Mouse (Mus musculus): ENCODE measurements around the gene Platr17. TPM values are rescaled to one million over a fixed set of nuclear protein-coding genes. Genes with fewer than 3 reads are reported as not detected.
A peak's percentile ranks its signal among the peaks of the same experiment; 100 is the strongest.
"Not testable (repeated sequence)": the region's sequence is repeated elsewhere in the genome, so short reads cannot be mapped to it uniquely, and the experiment has no call there.

Gene Platr17
- total and polyA plus RNA-seq, 3 experiments, result not detected

DNA sequence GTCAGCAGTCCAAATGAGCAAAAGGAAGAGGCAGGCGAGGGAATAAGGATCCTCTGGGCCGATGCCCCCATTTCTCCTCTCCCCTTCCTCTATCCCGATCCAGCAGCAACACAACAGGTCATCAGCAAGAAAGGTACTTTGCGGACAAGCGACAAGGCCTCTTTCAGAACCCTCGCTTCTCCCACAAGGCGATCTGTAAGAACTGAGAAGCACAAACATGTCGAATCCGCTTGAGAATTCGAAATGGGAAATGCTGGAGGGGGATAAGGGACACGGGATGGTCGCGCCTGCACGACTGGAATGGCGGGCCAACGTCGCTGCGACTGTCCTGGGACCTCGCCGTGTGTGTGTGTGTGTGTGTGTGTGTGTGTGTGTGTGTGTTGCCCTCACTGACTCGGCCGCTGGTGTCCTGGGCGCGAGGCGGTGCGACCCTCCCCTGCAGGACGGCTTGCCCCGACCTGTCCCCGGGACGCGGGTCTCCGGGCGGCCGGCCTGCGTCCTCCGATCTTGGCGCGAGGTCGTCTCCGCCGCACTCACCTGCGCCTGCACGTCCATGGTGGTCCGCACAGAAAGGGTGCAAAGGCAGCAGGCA, 14.9 kb upstream of the Platr17 start:
- H3K27ac ChIP-seq; H3K36me3 ChIP-seq (ENCODE audit: control insufficient read depth, insufficient read depth, low read length); H3K27me3 ChIP-seq (ENCODE audit: control insufficient read depth, insufficient read depth, low read length); H3K79me2 ChIP-seq (replicated peaks; ENCODE audit: control insufficient read depth, insufficient read depth, low read length); H3K4me1 ChIP-seq (ENCODE audit: control insufficient read depth, insufficient read depth, low read length); DNase-seq: not testable (repeated sequence)
- peak overlapping the region; percentile 53 for H3K9ac ChIP-seq (ENCODE audit: low read depth, low read length)
- intact Hi-C loops (cut with DNase I), result loop anchor here (5.0 kb wide), 1 partner anchor 48 kb away; the partner anchor contains the start of gene Cd320
- H3K4me3 ChIP-seq, result peak overlapping the region; percentile 61
- WGBS, result 2% methylated on average over 35 of the region's 44 CpGs

DNA sequence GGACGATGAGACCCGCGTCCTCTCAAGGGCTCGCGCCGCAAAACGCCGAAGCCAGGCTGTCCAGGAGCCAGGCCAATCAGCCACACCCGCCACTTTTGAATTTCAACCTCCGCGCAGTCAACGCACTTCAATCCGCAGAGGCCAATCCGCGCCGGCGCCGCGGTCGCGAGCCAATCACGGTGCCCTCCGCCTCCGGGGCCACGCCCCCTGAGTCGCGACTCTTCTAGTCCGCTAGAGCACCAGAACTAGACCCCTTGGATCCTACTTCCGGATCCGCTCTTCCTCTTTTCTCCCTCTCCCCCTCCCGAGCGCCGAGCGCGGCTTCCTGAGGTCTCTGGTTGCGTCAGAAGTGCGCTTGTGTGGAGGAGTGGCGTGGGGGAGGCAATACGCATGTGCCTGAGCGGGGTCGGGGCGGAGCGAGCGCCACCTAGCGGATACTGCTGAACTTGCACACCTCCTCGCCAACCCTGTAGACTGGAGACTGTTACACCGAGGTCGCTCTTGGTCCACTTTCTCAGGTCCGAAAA, 14.3 kb upstream of the Platr17 start, which contains the start of gene Kifc1:
Gene Kifc1, minus strand, starts transcription at position 129 of the 527 bp plus-strand sequence.
- Histone ChIP-seq H3K27me3 (ENCODE audit: control insufficient read depth, insufficient read depth, low read length) (no peaks in the 10 kb centered on the region), H3K27ac (no peak within 1 kb of the TSS), H3K79me2 (replicated peaks; ENCODE audit: control insufficient read depth, insufficient read depth, low read length) (no peaks in the 10 kb centered on the region), H3K4me1 (ENCODE audit: control insufficient read depth, insufficient read depth, low read length) (no peaks in the 10 kb centered on the region), H3K4me3 (peak within 1 kb of the TSS; percentile 61), H3K36me3 (ENCODE audit: control insufficient read depth, insufficient read depth, low read length) (no peaks in the 10 kb centered on the region), H3K9ac (ENCODE audit: low read depth, low read length) (peak within 1 kb of the TSS; percentile 53)
- peak; percentile 98 to 100 for DNase-seq
- no peak for TF ChIP-seq POLR2A (IDR thresholded peaks at IDR 0.05; ENCODE audit: insufficient read depth, low read depth, low read length)
- TF ChIP-seq CTCF (IDR thresholded peaks at IDR 0.05), result peak; percentile 88
- TF ChIP-seq EP300 (IDR thresholded peaks at IDR 0.05; ENCODE audit: insufficient read depth, low read depth, low read length), result peak; percentile 56; the same call in 1 of the 2 replicates
- intact Hi-C loops (cut with DNase I), result no loop called here
- 1% methylated on average over 49 of the region's 49 CpGs for WGBS

GRCm38 (mm10) chr17:33891357-33891756, 13.6 kb upstream of the Platr17 start:
- 48% methylated on average over 2 of the region's 2 CpGs for WGBS
- no peak overlapping the region for H3K9ac ChIP-seq (ENCODE audit: low read depth, low read length)
- H3K4me1 ChIP-seq (ENCODE audit: control insufficient read depth, insufficient read depth, low read length), result no peaks in the 10 kb centered on the region
- no peak overlapping the region for H3K4me3 ChIP-seq
- TF ChIP-seq POLR2A (IDR thresholded peaks at IDR 0.05; ENCODE audit: insufficient read depth, low read depth, low read length), result no peak
- no peak for TF ChIP-seq CTCF (IDR thresholded peaks at IDR 0.05)
- no peak for TF ChIP-seq EP300 (IDR thresholded peaks at IDR 0.05; ENCODE audit: insufficient read depth, low read depth, low read length)
- no peaks in the 10 kb centered on the region for H3K79me2 ChIP-seq (replicated peaks; ENCODE audit: control insufficient read depth, insufficient read depth, low read length)
- no peaks in the 10 kb centered on the region for H3K36me3 ChIP-seq (ENCODE audit: control insufficient read depth, insufficient read depth, low read length)
- no peak overlapping the region for H3K27ac ChIP-seq
- H3K27me3 ChIP-seq (ENCODE audit: control insufficient read depth, insufficient read depth, low read length), result no peaks in the 10 kb centered on the region
- intact Hi-C loops (cut with DNase I), result no loop called here
- no peak for DNase-seq

- H3K4me3 ChIP-seq; H3K36me3 ChIP-seq (ENCODE audit: control insufficient read depth, insufficient read depth, low read length); DNase-seq; H3K27me3 ChIP-seq (ENCODE audit: control insufficient read depth, insufficient read depth, low read length); intact Hi-C loops (cut with DNase I); H3K4me1 ChIP-seq (ENCODE audit: control insufficient read depth, insufficient read depth, low read length); H3K27ac ChIP-seq; H3K9ac ChIP-seq (ENCODE audit: low read depth, low read length); H3K79me2 ChIP-seq (replicated peaks; ENCODE audit: control insufficient read depth, insufficient read depth, low read length): not testable (repeated sequence)
- 64% methylated on average over 6 of the region's 6 CpGs for WGBS
- TF ChIP-seq CTCF (IDR thresholded peaks at IDR 0.05), result peak; percentile 52
Observed at GRCm38 (mm10) chr17:33891892-33892291, 13.0 kb upstream of the Platr17 start.

DNA sequence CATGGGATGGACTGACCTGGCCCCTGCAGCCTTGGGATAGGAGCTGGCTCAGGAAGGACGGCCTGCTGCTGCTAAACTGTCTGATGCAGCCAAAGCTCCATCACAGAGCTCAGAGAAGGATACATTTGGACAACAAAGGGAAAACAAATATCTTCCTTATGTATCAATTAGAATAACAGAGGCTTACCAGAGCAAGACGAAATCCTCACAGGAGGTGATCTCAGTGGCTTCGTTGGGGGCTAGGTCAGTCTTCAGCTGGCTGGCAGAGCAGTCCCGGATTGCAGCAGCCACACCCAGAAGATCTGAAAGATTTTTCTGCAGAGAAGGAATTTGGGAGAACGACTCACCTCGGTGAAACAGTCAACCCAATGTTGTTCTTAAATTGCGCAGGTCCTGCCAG, 12.5 kb upstream of the Platr17 start:
- Histone ChIP-seq H3K27me3 (ENCODE audit: control insufficient read depth, insufficient read depth, low read length) (no peaks in the 10 kb centered on the region), H3K79me2 (replicated peaks; ENCODE audit: control insufficient read depth, insufficient read depth, low read length) (no peaks in the 10 kb centered on the region), H3K36me3 (ENCODE audit: control insufficient read depth, insufficient read depth, low read length) (no peaks in the 10 kb centered on the region), H3K9ac (ENCODE audit: low read depth, low read length) (no peak overlapping the region), H3K27ac (no peak overlapping the region), H3K4me1 (ENCODE audit: control insufficient read depth, insufficient read depth, low read length) (no peaks in the 10 kb centered on the region), H3K4me3 (no peak overlapping the region)
- intact Hi-C loops (cut with DNase I), result no loop called here
- 38% methylated on average over 7 of the region's 7 CpGs for WGBS
- no peak for DNase-seq
- TF ChIP-seq POLR2A (IDR thresholded peaks at IDR 0.05; ENCODE audit: insufficient read depth, low read depth, low read length), result no peak
- no peak for TF ChIP-seq EP300 (IDR thresholded peaks at IDR 0.05; ENCODE audit: insufficient read depth, low read depth, low read length)
- TF ChIP-seq CTCF (IDR thresholded peaks at IDR 0.05), result no peak

DNA sequence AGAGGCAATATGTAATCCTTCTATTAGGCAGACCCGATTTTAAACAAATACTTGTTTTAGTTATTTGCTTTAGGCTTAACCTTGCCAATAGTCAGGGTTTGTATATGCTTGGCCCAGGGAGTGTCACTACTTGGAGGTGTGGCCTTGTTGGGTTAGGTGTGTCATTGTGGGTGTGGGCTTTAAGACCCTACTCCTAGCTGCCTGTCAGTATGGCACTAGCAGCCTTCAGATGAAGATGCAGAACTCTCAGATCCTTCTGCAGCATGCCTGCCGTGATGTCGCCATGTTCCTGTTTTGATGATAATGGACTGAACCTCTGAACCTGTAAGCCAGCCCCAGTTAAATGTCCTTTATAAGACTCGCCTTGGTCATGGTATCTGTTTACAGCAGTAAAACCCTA, 11.9 kb upstream of the Platr17 start:
- H3K27ac ChIP-seq; H3K9ac ChIP-seq (ENCODE audit: low read depth, low read length); H3K4me3 ChIP-seq; H3K36me3 ChIP-seq (ENCODE audit: control insufficient read depth, insufficient read depth, low read length); H3K79me2 ChIP-seq (replicated peaks; ENCODE audit: control insufficient read depth, insufficient read depth, low read length); H3K27me3 ChIP-seq (ENCODE audit: control insufficient read depth, insufficient read depth, low read length); intact Hi-C loops (cut with DNase I); DNase-seq; H3K4me1 ChIP-seq (ENCODE audit: control insufficient read depth, insufficient read depth, low read length): not testable (repeated sequence)
- 81% methylated on average over 4 of the region's 4 CpGs for WGBS

All from heart, adult 2 months (tissue).